Mouse (Mus musculus) heart, postnatal 36 days (tissue): ENCODE measurements around the gene Cavin1. TPM values are rescaled to one million over a fixed set of nuclear protein-coding genes. Genes with fewer than 3 reads are reported as not detected.

Source experiments
- DNase-seq, 2 experiments: peaks; one replicate each; pipeline ENCODE4 v3.0.0; 2021 to 2022
- intact Hi-C: fragments of 180-260 bp; cut with DNase I; formaldehyde crosslinking; loops from one replicate; pipeline ENCODE4 v1.15.1; 2025
- total RNA-seq, 2 experiments: library from RNA; stranded (reverse); gene quantifications; 2 replicates each; pipeline ENCODE4 v1.2.3; 2021

Gene Cavin1
- total RNA-seq, 2 experiments from 2014 or later, result 239 to 258 TPM

- intact Hi-C loops, result no loop called here
- DNase-seq, result no peak
Measured at GRCm38 (mm10) chr11:100927386-100927785, 43.3 kb downstream of the Cavin1 start.

GRCm38 (mm10) chr11:100924386-100924919 is 46.2 kb downstream of the Cavin1 start:
- DNase-seq, result no peak
- intact Hi-C loops, result no loop called here

DNA sequence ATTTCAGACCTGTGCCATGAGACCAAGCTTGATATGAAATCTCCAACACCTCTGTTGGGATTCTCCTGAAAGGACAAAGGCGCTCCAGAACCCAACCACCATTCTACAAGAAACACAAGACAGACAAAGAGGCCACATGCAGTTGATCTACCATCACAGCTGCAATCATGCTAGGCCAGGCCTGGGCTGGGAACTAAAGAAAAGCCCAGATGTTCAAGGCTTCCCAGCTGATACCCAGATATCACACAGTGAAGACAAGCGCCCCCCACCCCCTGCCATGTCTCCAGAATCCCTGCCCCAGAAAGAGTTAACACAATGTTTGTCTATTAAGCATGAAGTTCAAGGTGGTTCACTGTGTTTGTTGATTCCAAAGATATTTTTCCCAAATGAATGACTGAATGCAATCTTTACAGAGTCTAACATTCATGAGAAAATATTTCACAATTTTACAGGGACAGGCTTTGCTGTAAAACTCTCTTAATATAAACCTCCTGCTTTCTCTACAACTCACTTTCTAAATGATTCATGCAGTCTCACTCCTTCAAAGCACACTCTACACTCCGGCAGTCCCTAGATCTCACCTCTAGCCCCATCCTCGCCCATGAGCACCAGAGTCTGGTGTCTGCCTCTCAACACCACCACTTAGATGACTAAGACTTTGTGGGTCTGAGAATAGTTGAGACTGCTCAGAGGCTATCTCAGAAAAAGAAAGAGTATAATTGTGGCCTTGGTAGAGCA is 49.6 kb downstream of the Cavin1 start:
- intact Hi-C loops, result no loop called here
- DNase-seq, result no peak

- no peak for DNase-seq
Measured at GRCm38 (mm10) chr11:100918007-100918406, 52.7 kb downstream of the Cavin1 start.

DNA sequence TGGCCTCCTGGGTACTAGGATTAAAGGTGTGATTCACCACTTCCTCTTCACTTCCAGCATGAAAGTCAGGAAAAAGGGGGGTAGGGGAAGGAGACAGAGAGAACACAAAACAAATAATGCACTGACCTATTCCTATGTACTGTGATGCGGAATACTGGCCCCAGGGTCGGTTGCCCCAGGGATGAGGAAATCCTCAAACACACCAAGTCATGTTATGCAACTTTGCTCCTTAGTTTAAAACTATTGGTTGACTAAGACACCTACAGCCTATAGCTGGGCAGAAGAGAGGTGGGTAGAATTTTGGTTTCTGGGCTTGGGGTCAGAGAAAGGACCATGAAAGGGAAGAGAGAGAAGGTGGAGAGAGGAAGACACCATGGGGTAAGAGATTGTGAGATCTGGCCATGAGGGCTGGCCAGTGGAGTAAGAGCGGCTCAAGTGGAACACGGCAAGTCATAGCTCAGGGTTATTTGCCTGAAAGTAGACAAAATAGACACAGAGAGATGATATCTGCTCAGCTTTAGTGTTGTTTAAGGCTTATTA is 54.2 kb downstream of the Cavin1 start:
- no peak for DNase-seq
- intact Hi-C loops, result loop anchor here (2.0 kb wide), 1 partner anchor 14 kb away; no protein-coding TSS in a partner anchor

More at GRCm38 (mm10) chr11:100918007-100918406, 52.7 kb downstream of the Cavin1 start:
- intact Hi-C loops, result no loop called here

DNA sequence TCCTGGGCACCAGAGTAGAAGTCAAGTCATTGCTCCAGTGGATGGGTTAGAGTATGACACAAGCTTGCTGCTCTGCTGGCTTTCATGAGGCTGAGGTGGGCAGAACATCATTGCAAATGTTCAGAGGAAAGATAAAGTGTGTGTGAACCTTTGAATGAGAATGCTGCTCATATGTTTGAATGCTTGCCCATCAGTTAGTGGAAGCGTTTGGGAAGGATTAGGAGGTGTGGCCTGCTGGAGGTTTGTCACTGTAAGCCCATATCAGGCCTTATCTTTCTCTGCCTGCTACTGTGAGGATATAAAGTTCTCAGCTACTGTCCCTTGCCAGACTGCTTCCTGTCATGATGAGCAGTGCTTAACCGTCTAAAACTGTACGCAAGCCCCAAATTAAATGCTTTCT is 55.6 kb downstream of the Cavin1 start:
- no peak for DNase-seq
- intact Hi-C loops, result no loop called here

DNA sequence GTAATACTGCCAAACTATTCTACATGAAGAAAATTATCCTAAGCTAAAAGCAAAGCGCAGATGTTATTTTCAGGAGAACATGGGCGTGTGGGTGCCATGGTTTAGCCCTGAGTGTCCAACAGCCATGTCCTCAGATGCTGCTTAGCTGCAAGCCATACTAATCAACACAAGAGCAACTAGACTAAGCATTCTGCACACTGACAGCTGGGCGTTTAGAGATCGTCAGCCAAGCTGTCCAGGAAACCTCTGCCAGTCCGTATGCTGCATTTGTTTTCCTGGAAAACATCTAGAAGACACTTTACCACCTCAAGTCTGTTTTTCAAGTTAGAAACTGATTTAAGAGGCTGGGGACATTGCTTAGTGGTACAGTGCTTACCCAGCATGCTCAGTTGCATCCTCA is 56.3 kb downstream of the Cavin1 start:
- intact Hi-C loops, result no loop called here
- DNase-seq, result no peak

DNA sequence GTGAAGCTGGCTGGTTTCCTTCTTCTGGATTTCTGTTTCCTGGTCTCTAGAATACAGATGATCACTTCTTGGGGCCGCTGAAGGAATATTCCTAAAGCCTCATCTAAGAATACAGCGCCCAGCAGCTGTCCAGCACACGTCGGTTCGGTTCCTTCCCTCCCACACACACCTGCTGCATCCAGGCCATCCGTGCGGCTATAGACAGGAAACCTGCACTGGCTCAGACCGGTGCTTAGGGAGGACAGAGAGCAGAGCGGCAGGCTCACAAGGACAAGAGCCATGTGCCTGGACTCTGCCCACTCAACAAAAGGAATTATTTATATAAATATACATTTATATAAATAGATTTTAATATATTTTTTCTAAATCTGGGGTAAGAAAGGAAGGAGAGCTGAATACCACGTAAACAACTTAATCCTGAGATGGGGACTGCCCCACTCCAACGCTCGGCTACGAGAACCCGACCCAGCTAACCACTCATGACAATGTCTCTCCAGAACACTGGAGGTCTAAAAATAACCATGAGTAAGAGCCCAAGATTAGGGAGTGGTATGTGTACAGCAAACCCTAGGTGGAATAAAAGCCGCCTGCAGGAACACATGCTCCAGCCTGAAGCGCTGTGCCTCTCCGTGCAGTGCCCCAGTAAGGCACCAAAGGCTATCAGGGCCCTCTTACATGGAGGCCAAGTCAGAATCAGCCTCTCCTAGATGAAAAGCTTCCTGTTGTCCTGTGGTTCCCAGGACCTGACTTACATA is 58.1 kb downstream of the Cavin1 start:
- DNase-seq, result no peak
- intact Hi-C loops, result no loop called here

DNA sequence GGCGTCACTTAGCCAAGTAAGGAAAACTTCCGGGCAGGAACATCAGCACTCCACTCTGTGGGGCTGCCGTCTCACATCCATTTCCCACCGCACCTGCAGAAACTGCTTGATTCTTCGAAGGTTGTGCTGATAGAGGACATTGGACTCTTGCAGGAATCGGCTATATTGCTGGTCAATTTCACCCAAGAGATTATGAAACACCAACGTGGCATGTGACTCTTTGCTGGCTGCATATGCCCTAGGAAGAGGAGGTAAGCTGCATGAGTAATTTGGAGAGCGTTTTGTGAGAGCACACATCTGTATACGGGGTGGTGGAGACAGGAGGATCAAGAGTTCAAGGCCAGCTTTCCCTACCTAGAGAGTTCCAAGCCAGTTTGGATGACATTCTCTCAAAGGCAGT is 62.1 kb downstream of the Cavin1 start:
- DNase-seq, result no peak
- intact Hi-C loops, result no loop called here

GRCm38 (mm10) chr11:100908112-100908511 is 62.6 kb downstream of the Cavin1 start:
- no peak for DNase-seq
- intact Hi-C loops, result no loop called here

GRCm38 (mm10) chr11:100906885-100907284 is 63.8 kb downstream of the Cavin1 start:
- no peak for DNase-seq
- intact Hi-C loops, result no loop called here

Other genes with a start within 250 kb of the Cavin1 start
- 10 to 100 TPM; 54.3 to 62.1 TPM for gene Rab5c, start 232.7 kb downstream of the Cavin1 start, total RNA-seq
- gene Kcnh4, start 210.9 kb downstream of the Cavin1 start, total RNA-seq, result not detected
- not detected for gene Hcrt, start 208.0 kb downstream of the Cavin1 start, total RNA-seq
- gene Ghdc, start 199.9 kb downstream of the Cavin1 start, total RNA-seq, result 1 to 10 TPM; 8.5 to 9.5 TPM
- gene Stat5b, start 120.2 kb downstream of the Cavin1 start, total RNA-seq, result 10 to 100 TPM; 62.7 to 62.8 TPM
- 10 to 100 TPM; 19.8 to 24.1 TPM for gene Stat5a, start 111.5 kb downstream of the Cavin1 start, total RNA-seq
- 10 to 100 TPM; 93.5 to 93.9 TPM for gene Stat3, start 31.3 kb downstream of the Cavin1 start, total RNA-seq
- gene Atp6v0a1, start 38.6 kb upstream of the Cavin1 start, total RNA-seq, result 10 to 100 TPM; 76.8 to 88.5 TPM
- 10 to 100 TPM in 1 of 2 experiments, 1 to 10 TPM in 1; 9.1 to 10.1 TPM for gene Naglu, start 99.1 kb upstream of the Cavin1 start, total RNA-seq
- gene Hsd17b1, start 107.5 kb upstream of the Cavin1 start, total RNA-seq, result under 1 TPM; 0.46 to 0.58 TPM
- gene Coasy, start 111.7 kb upstream of the Cavin1 start, total RNA-seq, result 10 to 100 TPM; 17.2 to 18.8 TPM
- gene Mlx, start 116.4 kb upstream of the Cavin1 start, total RNA-seq, result 10 to 100 TPM; 18.8 to 23.1 TPM
- 1 to 10 TPM; 1.9 to 4.1 TPM for gene Psmc3ip, start 124.5 kb upstream of the Cavin1 start, total RNA-seq
- gene Retreg3, start 149.0 kb upstream of the Cavin1 start, total RNA-seq, result 10 to 100 TPM; 34.2 to 36.3 TPM
- 10 to 100 TPM; 23.2 to 24.1 TPM for gene Tubg1, start 149.1 kb upstream of the Cavin1 start, total RNA-seq
- gene Tubg2, start 185.0 kb upstream of the Cavin1 start, total RNA-seq, result 1 to 10 TPM; 3.7 to 3.9 TPM
- 1 to 10 TPM; 1.5 to 1.7 TPM for gene Cntnap1, start 199.6 kb upstream of the Cavin1 start, total RNA-seq
- gene Plekhh3, start 200.5 kb upstream of the Cavin1 start, total RNA-seq, result 10 to 100 TPM; 25.0 to 27.7 TPM
- gene Ccr10, start 204.6 kb upstream of the Cavin1 start, total RNA-seq, result under 1 TPM in 1 of 2 experiments, not detected in 1; 0.24 TPM